Mouse (Mus musculus): ENCODE data around the gene Krt80.

DNA sequence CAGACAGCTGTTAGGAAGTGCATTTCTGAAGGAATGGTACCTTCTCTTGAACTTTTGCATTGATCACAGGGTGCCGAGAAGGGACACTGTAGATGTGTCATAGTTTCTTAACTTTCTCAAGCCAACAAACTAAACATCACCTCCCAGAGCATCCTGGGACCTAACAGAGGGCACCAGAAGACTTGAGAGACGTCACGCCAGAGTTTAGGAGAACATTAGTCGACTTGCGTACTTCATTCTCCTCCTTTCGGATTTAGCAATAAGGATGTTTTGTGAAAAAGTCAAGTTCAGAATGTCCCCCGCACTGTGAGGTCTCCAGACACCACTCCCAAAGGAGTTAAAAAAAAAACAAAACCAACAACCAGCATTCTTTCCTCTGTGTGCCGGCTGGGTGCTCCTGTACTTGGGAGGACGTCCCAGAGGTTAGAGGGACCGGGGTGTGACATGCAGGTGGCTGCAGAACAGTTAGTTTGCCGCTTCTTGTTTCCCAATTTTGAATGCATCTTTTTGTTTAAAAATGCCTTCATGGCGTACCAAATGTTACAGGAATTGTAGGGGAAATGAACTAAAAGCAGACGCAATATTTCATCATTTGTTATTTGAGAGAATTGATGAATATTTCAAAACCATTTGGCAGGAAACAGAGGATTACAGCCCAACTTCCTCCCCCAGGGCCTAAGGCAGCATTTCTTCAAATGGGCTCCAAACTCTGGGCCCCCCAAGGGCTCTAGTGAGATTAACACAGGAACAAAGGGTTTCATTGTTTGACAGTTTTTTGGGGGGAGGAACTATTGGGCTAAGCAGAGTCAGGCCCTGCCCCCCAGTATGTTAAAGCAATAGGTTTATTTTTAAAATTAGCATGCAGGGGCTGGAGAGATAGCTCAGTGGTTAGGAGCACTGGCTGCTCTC, 61.3 kb downstream of the Krt80 start:
- TF ChIP-seq POLR2A (IDR thresholded peaks at IDR 0.05; ENCODE audit: low read depth, low read length) (no peak), CTCF (IDR thresholded peaks at IDR 0.05; ENCODE audit: extremely low read depth, insufficient read length, insufficient replicate concordance, low read depth, low read length) (no peak)
